Mouse (Mus musculus): ENCODE data around the gene Krtap19-5. TPM values are rescaled to one million over a fixed set of nuclear protein-coding genes. Genes with fewer than 3 reads are reported as not detected.

The Krtap19-5 gene
- not detected in 2 replicates for total RNA-seq (2017)

DNA sequence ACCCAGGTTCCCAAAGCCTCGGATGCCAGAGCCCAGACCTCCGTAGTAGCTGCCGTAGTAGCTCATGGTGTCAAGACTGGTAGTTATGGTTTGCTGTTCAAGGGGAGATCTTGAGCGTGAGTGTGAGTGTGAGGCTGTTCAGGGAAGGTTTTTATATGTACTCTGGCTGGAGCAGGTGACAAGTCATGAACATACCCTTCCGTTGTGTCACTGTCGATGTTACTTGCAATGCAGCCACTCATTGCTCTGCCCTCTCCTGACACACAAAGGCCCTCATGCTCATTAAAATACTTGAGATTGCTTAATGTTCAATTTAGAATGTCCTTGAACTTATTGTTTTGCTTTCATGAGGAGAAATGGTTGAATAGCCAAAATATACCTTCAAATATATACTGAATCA, at the start of gene Krtap19-5:
Krtap19-5 (minus strand) TSS at position 101 of the 400 bp plus-strand sequence.
- no peak for ATAC-seq (replicated peaks in 1 of 2; ENCODE audit: insufficient read depth in 1 of 2, low FRiP score in 2 of 2, low TSS enrichment in 1 of 2, low read depth in 1 of 2, poor library complexity in 2 of 2, severe bottlenecking in 2 of 2)

DNA sequence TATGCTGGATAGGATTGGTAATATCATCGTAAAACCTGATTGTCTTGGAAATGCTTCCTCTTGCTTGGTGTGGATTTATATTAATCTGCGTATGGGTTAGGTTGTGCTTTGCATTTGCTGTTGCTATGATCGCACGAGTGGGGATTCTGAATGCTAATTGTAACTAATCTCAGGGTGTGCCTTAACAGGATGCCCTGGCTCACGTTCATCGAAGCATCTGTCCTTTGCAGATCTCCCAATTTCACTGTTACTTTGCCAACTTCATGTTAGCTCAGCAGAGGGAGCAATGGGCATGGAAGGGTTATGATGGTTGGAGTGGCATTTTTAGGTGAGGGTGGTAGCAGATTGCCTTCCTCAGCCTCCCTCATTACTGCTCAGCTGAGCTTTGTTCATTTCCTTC, 44.8 kb upstream of the Krtap19-5 start:
- no peak for ATAC-seq (replicated peaks in 1 of 2; ENCODE audit: insufficient read depth in 1 of 2, low FRiP score in 2 of 2, low TSS enrichment in 1 of 2, low read depth in 1 of 2, poor library complexity in 2 of 2, severe bottlenecking in 2 of 2)

- no peak for ATAC-seq (replicated peaks in 1 of 2; ENCODE audit: insufficient read depth in 1 of 2, low FRiP score in 2 of 2, low TSS enrichment in 1 of 2, low read depth in 1 of 2, poor library complexity in 2 of 2, severe bottlenecking in 2 of 2)
Observed at GRCm38 (mm10) chr16:88938252-88938651, 42.0 kb upstream of the Krtap19-5 start.

DNA sequence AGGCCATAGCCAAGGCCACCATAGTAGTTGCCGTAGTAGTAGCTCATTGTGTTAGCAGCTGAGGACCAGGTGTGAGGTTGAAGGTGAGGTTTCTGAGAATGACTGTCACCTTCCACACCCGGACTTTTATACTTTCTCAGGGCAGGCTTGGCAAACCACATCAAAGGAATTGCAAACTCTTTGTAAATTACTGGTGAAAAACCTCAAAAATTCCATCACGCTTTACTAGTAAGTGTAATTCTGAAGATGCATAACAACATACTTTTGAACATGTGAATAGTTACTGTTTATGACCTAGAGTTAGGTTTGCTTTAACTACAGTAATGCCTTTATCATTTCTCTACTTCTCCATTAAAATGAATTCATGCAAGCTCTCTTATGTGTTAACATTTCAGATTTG, 35.9 kb upstream of the Krtap19-5 start, which contains the start of gene Krtap19-9b:
Krtap19-9b (minus strand) TSS at position 101 of the 400 bp plus-strand sequence.
- ATAC-seq (replicated peaks in 1 of 2; ENCODE audit: insufficient read depth in 1 of 2, low FRiP score in 2 of 2, low TSS enrichment in 1 of 2, low read depth in 1 of 2, poor library complexity in 2 of 2, severe bottlenecking in 2 of 2): no peak

DNA sequence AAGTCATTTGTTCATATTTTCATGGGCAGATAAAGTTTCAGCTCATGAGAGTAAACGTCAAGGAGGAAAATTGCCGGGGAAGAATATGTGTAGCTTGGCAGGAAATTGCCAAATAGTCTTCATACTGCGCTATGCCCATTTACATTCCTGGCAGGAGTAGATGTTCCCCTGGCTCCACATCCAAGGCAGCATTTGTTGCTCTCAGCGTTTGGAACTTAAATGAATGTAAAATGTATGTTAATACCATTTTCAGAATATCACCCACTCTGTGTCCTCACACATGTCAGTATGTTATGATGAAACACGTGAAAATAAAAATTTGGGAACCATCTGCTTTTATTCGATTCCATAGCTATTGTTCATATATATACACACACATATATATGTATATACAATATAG, 9.4 kb downstream of the Krtap19-5 start:
- ATAC-seq (replicated peaks in 1 of 2; ENCODE audit: insufficient read depth in 1 of 2, low FRiP score in 2 of 2, low TSS enrichment in 1 of 2, low read depth in 1 of 2, poor library complexity in 2 of 2, severe bottlenecking in 2 of 2): no peak

DNA sequence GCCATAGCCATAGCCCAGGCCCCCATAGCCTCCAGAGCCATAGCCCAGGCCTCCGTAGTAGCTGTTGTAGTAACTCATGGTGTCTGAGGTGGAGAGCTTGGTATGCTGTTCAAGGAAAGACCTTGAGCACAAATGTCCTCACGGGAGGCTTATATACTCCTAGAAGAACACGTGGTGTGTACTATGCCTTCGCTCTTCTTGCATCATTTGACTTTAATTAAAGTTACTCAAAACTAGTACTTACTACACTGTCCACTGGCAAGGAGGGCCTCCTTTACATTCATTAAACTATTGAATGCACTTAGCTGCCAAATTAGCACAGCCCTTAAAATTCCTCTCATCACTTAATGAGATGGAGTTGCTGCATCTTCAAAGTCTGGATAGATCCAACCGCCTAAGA, 11.3 kb downstream of the Krtap19-5 start, which contains the start of gene Krtap19-4:
Krtap19-4 (minus strand) TSS at position 101 of the 400 bp plus-strand sequence.
- no peak for ATAC-seq (replicated peaks in 1 of 2; ENCODE audit: insufficient read depth in 1 of 2, low FRiP score in 2 of 2, low TSS enrichment in 1 of 2, low read depth in 1 of 2, poor library complexity in 2 of 2, severe bottlenecking in 2 of 2)

DNA sequence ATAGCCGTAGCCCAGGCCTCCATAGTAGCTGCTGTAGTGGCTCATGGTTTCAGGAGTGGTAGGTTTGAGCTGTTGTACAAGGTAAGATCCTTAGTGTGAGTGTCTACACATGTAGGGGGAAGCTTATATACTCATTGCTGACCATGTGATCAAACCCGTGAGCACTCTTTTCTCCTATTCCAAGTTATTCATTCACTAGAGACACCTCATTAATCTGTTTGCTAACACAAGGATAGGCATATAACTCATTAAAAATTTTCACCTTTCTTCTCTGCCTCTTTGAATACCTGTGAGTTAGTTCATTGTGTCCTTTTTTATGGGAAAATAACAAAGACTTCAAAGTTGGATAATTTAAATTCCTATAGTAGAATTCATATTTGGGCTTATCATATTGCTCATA, 18.3 kb downstream of the Krtap19-5 start, which contains the start of gene Krtap19-3:
Krtap19-3 (minus strand) TSS at position 101 of the 400 bp plus-strand sequence.
- ATAC-seq (replicated peaks in 1 of 2; ENCODE audit: insufficient read depth in 1 of 2, low FRiP score in 2 of 2, low TSS enrichment in 1 of 2, low read depth in 1 of 2, poor library complexity in 2 of 2, severe bottlenecking in 2 of 2): no peak

DNA sequence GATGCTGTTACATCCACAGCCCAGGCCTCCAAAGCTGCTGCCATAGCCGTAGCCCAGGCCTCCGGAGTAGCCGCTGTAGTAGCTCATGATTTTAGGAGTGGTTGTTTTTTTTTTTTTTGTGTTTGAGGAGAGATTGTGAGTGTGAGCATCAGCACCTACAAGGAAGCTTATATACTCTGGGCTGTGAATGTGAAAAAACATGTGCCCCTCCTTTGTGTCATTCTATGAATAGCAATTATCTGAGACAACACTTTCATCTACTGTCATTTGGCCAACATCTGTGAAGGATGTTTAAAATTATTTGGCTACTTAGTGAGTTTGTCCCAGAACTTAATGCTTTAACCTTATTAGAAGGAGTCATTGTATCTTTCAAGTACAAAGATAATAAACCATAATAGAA, 22.1 kb downstream of the Krtap19-5 start, which contains the start of gene Krtap19-2:
Krtap19-2 (minus strand) TSS at position 101 of the 400 bp plus-strand sequence.
- ATAC-seq (replicated peaks in 1 of 2; ENCODE audit: insufficient read depth in 1 of 2, low FRiP score in 2 of 2, low TSS enrichment in 1 of 2, low read depth in 1 of 2, poor library complexity in 2 of 2, severe bottlenecking in 2 of 2): no peak

DNA sequence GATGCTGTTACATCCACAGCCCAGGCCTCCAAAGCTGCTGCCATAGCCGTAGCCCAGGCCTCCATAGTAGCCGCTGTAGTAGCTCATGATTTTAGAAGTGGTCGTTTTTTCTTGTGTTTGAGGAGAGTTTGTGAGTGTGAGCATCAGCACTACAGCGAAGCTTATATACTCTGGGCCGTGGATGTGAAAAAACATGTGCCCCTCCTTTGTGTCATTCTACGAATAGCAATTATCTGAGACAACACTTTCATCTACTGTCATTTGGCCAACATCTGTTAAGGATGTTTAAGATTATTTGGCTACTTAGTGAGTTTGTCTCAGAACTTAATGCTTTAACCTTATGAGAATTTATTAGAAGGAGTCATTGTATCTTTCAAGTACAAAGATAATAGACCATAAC, 26.9 kb downstream of the Krtap19-5 start, which contains the start of gene Krtap19-1:
Krtap19-1 (minus strand) TSS at position 101 of the 400 bp plus-strand sequence.
- ATAC-seq (replicated peaks in 1 of 2; ENCODE audit: insufficient read depth in 1 of 2, low FRiP score in 2 of 2, low TSS enrichment in 1 of 2, low read depth in 1 of 2, poor library complexity in 2 of 2, severe bottlenecking in 2 of 2): no peak

DNA sequence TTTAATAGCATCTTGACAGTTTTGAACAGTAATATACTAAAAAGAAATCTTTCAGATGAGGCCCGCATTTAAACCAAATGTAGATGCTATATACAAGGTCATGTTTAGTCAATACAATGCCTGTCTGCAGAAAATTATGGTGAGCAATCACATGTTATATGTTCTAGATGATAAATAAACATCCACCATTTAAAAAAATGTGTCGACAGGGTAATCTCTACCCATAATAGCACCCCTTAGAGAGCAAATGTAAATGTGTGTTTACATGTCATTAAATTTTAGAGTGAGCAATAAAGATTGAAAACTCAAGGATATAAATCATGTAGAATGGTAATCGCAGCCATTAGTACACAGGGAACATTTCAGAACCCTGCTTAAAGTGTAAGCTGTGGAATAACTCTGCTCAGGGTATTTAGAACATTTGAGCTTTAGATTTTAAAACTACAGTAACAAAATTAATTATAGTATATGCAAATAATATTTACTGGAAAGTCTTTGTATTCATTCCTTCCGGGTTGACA, 31.3 kb downstream of the Krtap19-5 start:
- ATAC-seq (replicated peaks in 1 of 2; ENCODE audit: insufficient read depth in 1 of 2, low FRiP score in 2 of 2, low TSS enrichment in 1 of 2, low read depth in 1 of 2, poor library complexity in 2 of 2, severe bottlenecking in 2 of 2): no peak

GRCm38 (mm10) chr16:88851450-88851849, 44.8 kb downstream of the Krtap19-5 start:
- ATAC-seq (replicated peaks in 1 of 2; ENCODE audit: insufficient read depth in 1 of 2, low FRiP score in 2 of 2, low TSS enrichment in 1 of 2, low read depth in 1 of 2, poor library complexity in 2 of 2, severe bottlenecking in 2 of 2): peak in 1 of 2 experiments; percentile 53; a peak in 2 of 4 replicates

DNA sequence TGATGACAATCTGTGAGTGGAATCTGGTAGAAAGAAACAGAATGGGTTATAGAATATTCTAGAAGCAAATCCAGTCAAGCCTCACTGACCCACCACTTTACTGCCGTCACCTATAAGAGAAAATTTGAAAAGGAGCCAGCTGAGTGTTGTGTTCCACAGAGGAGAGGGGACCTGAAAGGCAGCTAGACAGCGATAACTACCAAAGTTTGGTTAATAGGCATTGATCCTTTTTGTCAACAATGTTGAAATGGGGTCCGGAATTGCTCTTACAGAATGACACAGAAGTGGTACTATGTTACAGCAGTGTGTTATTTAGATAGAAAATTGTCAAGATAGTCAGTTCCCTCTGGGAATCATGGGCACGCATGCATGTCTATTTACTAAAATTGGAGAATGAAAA, 47.7 kb downstream of the Krtap19-5 start:
- no peak for ATAC-seq (replicated peaks in 1 of 2; ENCODE audit: insufficient read depth in 1 of 2, low FRiP score in 2 of 2, low TSS enrichment in 1 of 2, low read depth in 1 of 2, poor library complexity in 2 of 2, severe bottlenecking in 2 of 2)

DNA sequence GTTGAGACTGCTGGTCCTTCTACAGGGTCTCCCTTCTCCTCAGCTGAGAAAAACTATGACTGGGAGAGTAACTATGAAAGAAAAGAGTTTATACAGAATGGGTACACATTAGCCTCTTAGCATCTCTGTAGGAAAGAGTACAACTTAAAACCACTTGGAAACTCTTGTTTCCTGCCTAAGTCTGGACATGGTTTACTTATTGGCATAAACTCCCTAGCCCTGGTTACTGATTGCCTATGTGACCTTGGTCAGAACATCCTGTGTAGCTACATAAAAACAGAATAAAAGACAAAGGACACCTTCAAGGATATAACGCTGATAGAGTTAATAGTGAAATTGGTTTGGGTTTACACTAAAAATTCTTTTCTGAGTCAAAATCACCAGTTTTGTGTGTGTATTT, 48.9 kb downstream of the Krtap19-5 start:
- no peak for ATAC-seq (replicated peaks in 1 of 2; ENCODE audit: insufficient read depth in 1 of 2, low FRiP score in 2 of 2, low TSS enrichment in 1 of 2, low read depth in 1 of 2, poor library complexity in 2 of 2, severe bottlenecking in 2 of 2)

Other genes with a start within 250 kb of the Krtap19-5 start
- not detected in 2 replicates for gene Krtap26-1, start 248.7 kb downstream of the Krtap19-5 start, total RNA-seq (2017)
- gene Krtap27-1, start 224.8 kb downstream of the Krtap19-5 start, total RNA-seq (2017): not detected in 2 replicates
- gene 2310061N02Rik, start 188.5 kb downstream of the Krtap19-5 start, total RNA-seq (2017): not detected in 2 replicates
- gene Krtap13-1, start 167.6 kb downstream of the Krtap19-5 start, total RNA-seq (2017): not detected in 2 replicates
- not detected in 2 replicates for gene Krtap13, start 144.8 kb downstream of the Krtap19-5 start, total RNA-seq (2017)
- not detected in 2 replicates for gene 2310034C09Rik, start 137.6 kb downstream of the Krtap19-5 start, total RNA-seq (2017)
- gene 2310057N15Rik, start 122.3 kb downstream of the Krtap19-5 start, total RNA-seq (2017): not detected in 2 replicates
- gene Gm5965, start 118.6 kb downstream of the Krtap19-5 start, total RNA-seq (2017): not detected in 2 replicates
- gene Gm20741, start 84.2 kb downstream of the Krtap19-5 start, total RNA-seq (2017): not detected in 2 replicates
- not detected in 2 replicates for gene Krtap15, start 76.2 kb downstream of the Krtap19-5 start, total RNA-seq (2017)
- not detected in 2 replicates for gene Krtap14, start 70.3 kb downstream of the Krtap19-5 start, total RNA-seq (2017)
- gene Krtap19-1, start 27.0 kb downstream of the Krtap19-5 start, total RNA-seq (2017): not detected in 2 replicates
- not detected in 2 replicates for gene Krtap19-2, start 22.2 kb downstream of the Krtap19-5 start, total RNA-seq (2017)
- gene Krtap19-3, start 18.4 kb downstream of the Krtap19-5 start, total RNA-seq (2017): not detected in 2 replicates
- not detected in 2 replicates for gene Krtap19-4, start 11.4 kb downstream of the Krtap19-5 start, total RNA-seq (2017)
- not detected in 2 replicates for gene Krtap19-9b, start 35.8 kb upstream of the Krtap19-5 start, total RNA-seq (2017)
- not detected in 2 replicates for gene Krtap16-3, start 66.4 kb upstream of the Krtap19-5 start, total RNA-seq (2017)
- not detected in 2 replicates for gene Krtap22-2, start 114.3 kb upstream of the Krtap19-5 start, total RNA-seq (2017)
- not detected in 2 replicates for gene Gm10229, start 118.8 kb upstream of the Krtap19-5 start, total RNA-seq (2017)
- gene Krtap6-1, start 135.2 kb upstream of the Krtap19-5 start, total RNA-seq (2017): not detected in 2 replicates
- not detected in 2 replicates for gene Gm10228, start 145.0 kb upstream of the Krtap19-5 start, total RNA-seq (2017)
- gene Krtap6-5, start 151.4 kb upstream of the Krtap19-5 start, total RNA-seq (2017): not detected in 2 replicates
- not detected in 2 replicates for gene 1110025L11Rik, start 167.5 kb upstream of the Krtap19-5 start, total RNA-seq (2017)
- gene Krtap6-3, start 187.6 kb upstream of the Krtap19-5 start, total RNA-seq (2017): not detected in 2 replicates
- not detected in 2 replicates for gene Gm6358, start 244.4 kb upstream of the Krtap19-5 start, total RNA-seq (2017)